Mouse (Mus musculus): Measurements from ENCODE around the gene Trex1. TPM values are rescaled to one million over a fixed set of nuclear protein-coding genes. Genes with fewer than 3 reads are reported as not detected.

Gene Trex1
- polyA plus RNA-seq, 1 experiment from 2014 or later = 14.3 TPM

DNA sequence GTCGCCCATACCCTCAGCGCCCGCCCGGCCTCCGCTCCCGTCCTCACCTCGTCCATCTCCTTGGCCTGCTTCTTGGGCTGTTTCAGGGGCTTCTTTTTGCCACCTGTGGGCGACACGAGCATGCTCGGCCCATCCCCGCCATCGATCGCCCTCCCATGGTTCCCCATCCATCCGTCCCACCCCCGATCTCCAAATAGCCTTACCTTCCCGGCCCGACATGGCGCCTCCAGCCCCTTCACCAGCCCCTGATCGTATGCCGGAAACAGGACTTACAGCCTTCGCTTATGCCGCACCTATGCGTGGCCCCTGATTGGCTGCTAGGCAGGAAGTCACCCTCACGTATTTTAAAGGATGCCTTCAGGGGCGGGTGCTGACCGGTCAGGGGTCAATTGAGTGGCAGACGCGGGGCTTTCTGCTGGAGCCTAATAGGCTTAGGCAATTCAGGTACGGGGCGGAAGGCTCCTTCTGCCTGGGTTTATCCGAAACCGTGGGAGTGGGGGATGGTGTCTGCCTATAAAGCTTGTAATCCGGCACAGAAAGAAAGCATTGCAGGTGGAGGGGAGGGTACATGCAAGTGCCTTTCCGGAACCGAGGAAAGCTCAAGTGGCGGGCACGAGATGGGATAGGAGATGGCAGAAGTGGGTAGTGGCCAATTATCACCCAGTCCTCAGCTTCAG, 22.7 kb upstream of the Trex1 start, which contains the start of the genes Ccdc51 and Tma7:
Ccdc51 (plus strand) TSS at position 370 of the 677 bp plus-strand sequence.
Tma7 (minus strand) TSS at position 464 of the 677 bp plus-strand sequence.
- peak; percentile 87 for DNase-seq
- H3K9me3 ChIP-seq (ENCODE audit: low read length) = no peaks in the 10 kb centered on the region
- WGBS (ENCODE audit: insufficient replicate concordance) = under 1% methylated on average over 37 of the region's 37 CpGs
- H3K27ac ChIP-seq (ENCODE audit: low read depth) = peak within 1 kb of the TSS; percentile 73
- peak within 1 kb of the TSS; percentile 83 for H3K9ac ChIP-seq (replicated peaks)
- peak within 1 kb of the TSS; percentile 70 for H3K4me3 ChIP-seq (ENCODE audit: low read depth, low read length)
- H3K4me1 ChIP-seq (ENCODE audit: insufficient read depth) = peaks cover 19% of the 10 kb centered on the region
- no peaks in the 10 kb centered on the region; the same call in 1 of the 2 replicates for H3K36me3 ChIP-seq (replicated peaks; ENCODE audit: insufficient read depth, low read length)
- no peaks in the 10 kb centered on the region for H3K27me3 ChIP-seq (ENCODE audit: insufficient read depth, low read length)
- peak within 1 kb of the TSS; percentile 77 for H3K4me2 ChIP-seq (ENCODE audit: low read depth, low read length)
- TF ChIP-seq CTCF (IDR thresholded peaks at IDR 0.05; ENCODE audit: low read depth) (0 out of 2 replicates have a peak, but pooled peaks have one; percentile 3), EP300 (IDR thresholded peaks at IDR 0.05; ENCODE audit: low read depth) (no peak; the same call in 1 of the 2 replicates)
- ATAC-seq = peak; percentile 99

DNA sequence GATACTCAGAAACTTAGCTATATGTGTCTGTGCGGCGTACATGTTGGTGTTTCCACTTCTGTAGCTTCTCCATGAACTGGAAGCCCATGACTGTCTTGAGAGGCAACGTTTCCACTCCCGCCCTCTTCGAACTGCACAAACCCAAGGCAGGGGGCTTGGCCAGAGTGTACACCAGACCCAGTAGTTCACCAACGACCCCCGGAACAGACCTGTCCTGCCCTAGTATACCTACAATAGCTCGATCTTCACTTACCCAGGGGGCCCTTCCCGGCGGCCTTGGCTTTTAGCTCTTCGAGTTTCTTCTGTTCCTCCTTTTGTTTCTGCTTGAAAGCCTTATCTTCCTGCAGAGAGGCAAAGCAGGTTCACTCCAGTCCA, 22.2 kb upstream of the Trex1 start:
- Histone ChIP-seq H3K9me3 (ENCODE audit: low read length) (no peaks in the 10 kb centered on the region), H3K4me1 (ENCODE audit: insufficient read depth) (peaks cover 19% of the 10 kb centered on the region), H3K9ac (replicated peaks) (peak overlapping the region; percentile 83), H3K36me3 (replicated peaks; ENCODE audit: insufficient read depth, low read length) (no peaks in the 10 kb centered on the region; the same call in 1 of the 2 replicates), H3K27ac (ENCODE audit: low read depth) (peak overlapping the region; percentile 73), H3K4me3 (ENCODE audit: low read depth, low read length) (peak overlapping the region; percentile 70), H3K4me2 (ENCODE audit: low read depth, low read length) (peak overlapping the region; percentile 77), H3K27me3 (ENCODE audit: insufficient read depth, low read length) (no peaks in the 10 kb centered on the region)
- 3% methylated on average over 11 of the region's 11 CpGs for WGBS (ENCODE audit: insufficient replicate concordance)
- TF ChIP-seq EP300 (IDR thresholded peaks at IDR 0.05; ENCODE audit: low read depth) (no peak), CTCF (IDR thresholded peaks at IDR 0.05; ENCODE audit: low read depth) (no peak)
- peak; percentile 8; the same call in 1 of the 2 replicates for ATAC-seq
- DNase-seq = no peak

DNA sequence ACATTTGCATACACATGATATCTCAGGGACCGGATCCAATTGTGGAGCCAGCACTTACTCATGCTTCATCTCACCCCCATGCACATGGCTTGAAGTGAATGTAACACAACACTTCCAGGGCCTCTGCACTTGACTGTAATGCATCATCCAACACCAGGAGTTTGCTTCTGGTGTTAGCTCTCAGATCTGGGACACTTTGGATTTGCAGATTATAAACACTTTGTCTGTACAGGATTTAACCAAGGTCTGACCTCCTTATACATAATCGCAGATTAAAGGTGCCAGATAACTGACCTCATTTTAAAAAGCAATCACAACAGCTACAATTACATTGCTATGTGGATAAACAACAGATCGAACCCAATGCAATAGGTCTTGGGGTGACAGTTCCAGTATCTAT, 21.0 kb upstream of the Trex1 start:
- H3K9ac ChIP-seq (replicated peaks) = no peak overlapping the region
- H3K36me3 ChIP-seq (replicated peaks; ENCODE audit: insufficient read depth, low read length) = no peaks in the 10 kb centered on the region; the same call in 1 of the 2 replicates
- H3K27me3 ChIP-seq (ENCODE audit: insufficient read depth, low read length) = no peaks in the 10 kb centered on the region
- no peak for DNase-seq
- TF ChIP-seq CTCF (IDR thresholded peaks at IDR 0.05; ENCODE audit: low read depth) = no peak
- no peak for TF ChIP-seq EP300 (IDR thresholded peaks at IDR 0.05; ENCODE audit: low read depth)
- H3K4me3 ChIP-seq (ENCODE audit: low read depth, low read length) = no peak overlapping the region
- H3K9me3 ChIP-seq (ENCODE audit: low read length) = no peaks in the 10 kb centered on the region
- no peak for ATAC-seq
- peaks cover 19% of the 10 kb centered on the region for H3K4me1 ChIP-seq (ENCODE audit: insufficient read depth)
- H3K4me2 ChIP-seq (ENCODE audit: low read depth, low read length) = peak overlapping the region; percentile 77; the same call in 1 of the 2 replicates
- no peak overlapping the region for H3K27ac ChIP-seq (ENCODE audit: low read depth)
- 80% methylated on average over 3 of the region's 3 CpGs for WGBS (ENCODE audit: insufficient replicate concordance)

DNA sequence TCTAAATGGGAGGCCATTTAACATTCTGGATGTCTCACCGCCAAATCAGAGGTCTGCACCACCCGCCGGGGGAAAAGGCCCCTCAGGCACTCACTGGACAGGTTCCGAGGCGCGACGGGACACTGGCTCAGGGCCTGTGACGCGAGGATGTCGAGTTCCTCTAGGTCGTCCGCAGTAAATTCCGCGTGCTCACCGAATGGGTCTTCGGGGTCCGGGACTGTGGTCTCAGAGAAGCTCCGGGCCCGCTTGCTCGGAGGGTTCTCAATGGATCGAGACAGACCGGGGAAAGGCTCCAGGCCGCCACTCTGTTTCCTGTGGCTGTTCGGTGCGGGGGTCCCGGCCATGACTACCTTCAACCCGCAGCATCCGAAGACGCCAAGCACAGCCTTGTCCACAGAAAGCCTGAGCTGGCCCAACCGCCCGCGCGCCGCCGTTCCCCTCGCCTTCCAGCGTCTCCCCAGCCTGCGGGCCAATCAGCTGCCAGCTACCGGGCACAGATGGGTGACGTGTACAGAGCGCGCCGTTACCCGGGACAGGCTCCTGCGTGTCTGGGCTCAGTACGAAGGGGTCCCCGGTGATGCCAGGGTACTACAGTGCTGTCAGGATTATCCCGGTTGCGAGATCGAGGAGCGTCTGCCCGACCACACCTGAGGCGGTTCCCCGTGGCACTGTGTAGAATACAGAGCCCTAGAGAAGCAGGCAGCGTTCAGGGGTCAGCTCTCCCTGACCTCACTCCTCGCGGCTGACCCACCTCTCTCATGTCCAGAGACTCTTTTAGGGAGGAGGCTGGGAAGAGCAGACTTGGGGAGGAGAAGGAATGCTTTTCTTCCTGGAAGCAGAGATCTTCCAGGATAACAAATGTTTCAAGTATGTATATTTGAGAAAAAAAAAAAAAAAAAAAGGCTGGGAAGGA, 14.4 kb upstream of the Trex1 start, which contains the start of gene Atrip:
Atrip (minus strand) TSS at position 464 of the 913 bp plus-strand sequence.
- Histone ChIP-seq H3K4me3 (ENCODE audit: low read depth, low read length) (peak within 1 kb of the TSS; percentile 84), H3K4me1 (ENCODE audit: insufficient read depth) (peaks cover 11% of the 10 kb centered on the region), H3K9ac (replicated peaks) (peak within 1 kb of the TSS; percentile 86), H3K36me3 (replicated peaks; ENCODE audit: insufficient read depth, low read length) (peaks cover 24% of the 10 kb centered on the region), H3K27ac (ENCODE audit: low read depth) (peak within 1 kb of the TSS; percentile 73), H3K9me3 (ENCODE audit: low read length) (no peaks in the 10 kb centered on the region), H3K27me3 (ENCODE audit: insufficient read depth, low read length) (no peaks in the 10 kb centered on the region), H3K4me2 (ENCODE audit: low read depth, low read length) (peak within 1 kb of the TSS; percentile 94)
- 1% methylated on average over 57 of the region's 57 CpGs for WGBS (ENCODE audit: insufficient replicate concordance)
- ATAC-seq (peak; percentile 100), DNase-seq (peak; percentile 93)
- TF ChIP-seq CTCF (IDR thresholded peaks at IDR 0.05; ENCODE audit: low read depth) (no peak), EP300 (IDR thresholded peaks at IDR 0.05; ENCODE audit: low read depth) (no peak)

DNA sequence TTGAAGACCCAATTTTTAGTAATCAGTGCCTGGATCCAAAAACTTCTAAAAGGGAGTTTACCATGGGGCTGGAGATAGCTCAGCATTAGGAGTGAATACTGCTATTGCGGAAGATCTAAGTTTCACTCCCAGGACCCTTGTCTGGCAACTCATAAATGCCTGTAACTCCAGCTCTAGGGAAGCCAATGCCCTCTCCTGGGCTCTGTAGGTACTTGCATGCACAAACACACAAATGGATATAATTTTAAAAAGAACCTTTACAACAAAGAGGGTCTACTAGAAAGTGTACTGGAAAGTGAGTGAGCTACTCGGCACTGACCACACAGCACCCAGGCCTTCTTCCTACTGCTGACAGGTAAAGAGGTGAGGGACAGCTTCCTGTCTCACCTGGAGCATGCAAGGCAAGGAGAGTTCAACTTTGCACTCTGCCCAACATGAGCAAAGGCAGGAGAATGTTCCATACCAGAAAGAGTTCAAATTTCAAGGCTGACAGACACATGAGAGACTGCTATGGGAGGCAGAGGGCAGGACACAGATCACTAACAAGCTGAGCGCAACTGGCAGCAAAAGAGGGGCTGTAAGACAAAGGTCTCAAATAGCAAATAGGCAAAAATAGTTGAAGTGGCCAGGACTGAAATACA, 8.7 kb upstream of the Trex1 start:
- ATAC-seq = peak; percentile 62
- peaks cover 70% of the 10 kb centered on the region for H3K36me3 ChIP-seq (replicated peaks; ENCODE audit: insufficient read depth, low read length)
- H3K9me3 ChIP-seq (ENCODE audit: low read length) = no peaks in the 10 kb centered on the region
- H3K4me2 ChIP-seq (ENCODE audit: low read depth, low read length) = no peak overlapping the region
- no peaks in the 10 kb centered on the region for H3K27me3 ChIP-seq (ENCODE audit: insufficient read depth, low read length)
- no peak for TF ChIP-seq EP300 (IDR thresholded peaks at IDR 0.05; ENCODE audit: low read depth)
- peak; percentile 48 for TF ChIP-seq CTCF (IDR thresholded peaks at IDR 0.05; ENCODE audit: low read depth)
- H3K9ac ChIP-seq (replicated peaks) = no peak overlapping the region
- peaks cover 6% of the 10 kb centered on the region for H3K4me1 ChIP-seq (ENCODE audit: insufficient read depth)
- DNase-seq = no peak
- H3K4me3 ChIP-seq (ENCODE audit: low read depth, low read length) = no peak overlapping the region
- H3K27ac ChIP-seq (ENCODE audit: low read depth) = peak overlapping the region; percentile 39; the same call in 1 of the 2 replicates
- WGBS (ENCODE audit: insufficient replicate concordance) = 83% methylated on average over 3 of the region's 3 CpGs

All from liver, postnatal 0 days (tissue).